Mouse (Mus musculus) lung, adult 18-20 months (tissue): ENCODE data around the gene Naaa.

Experiments used
- DNase-seq, 2 experiments: peaks; one replicate each; pipeline ENCODE4 v3.0.0; 2022; ENCODE audit warnings: mixed read lengths in 2 of 2

Gene Naaa

DNA sequence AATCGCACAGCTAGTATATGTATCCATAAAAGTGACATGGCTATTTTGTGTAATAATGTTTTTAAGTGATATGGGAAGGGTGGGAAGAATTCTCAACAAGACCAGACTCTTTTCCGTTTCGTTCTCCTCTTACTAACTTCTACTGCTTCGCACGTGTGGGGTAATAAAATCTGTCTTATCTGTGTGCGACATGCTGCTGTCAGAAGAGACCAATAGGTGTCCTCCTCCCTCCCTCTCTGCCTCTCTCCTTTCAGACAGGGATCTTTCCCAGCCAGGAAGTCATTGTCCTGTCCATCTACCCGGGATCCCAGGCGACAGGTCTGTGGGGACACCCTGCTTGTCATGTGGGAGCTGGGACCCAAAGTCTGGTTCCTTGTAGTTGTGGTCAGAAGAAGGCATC lies 67.8 kb downstream of the Naaa start:
- no peak for DNase-seq
